Mouse (Mus musculus) liver, embryonic 14.5 days (tissue): Measurements from ENCODE around the gene Chst15.

Source experiments
- CTCF ChIP-seq: IDR thresholded peaks from 2 replicates; pipeline ENCODE4 v1.5.1; 2016; ENCODE audit warnings: antibody characterized with exemption, low read depth, control low read depth
- EP300 ChIP-seq: IDR thresholded peaks from 2 replicates; pipeline ENCODE4 v1.6.1; 2016; ENCODE audit warnings: antibody characterized with exemption, low read depth

DNA sequence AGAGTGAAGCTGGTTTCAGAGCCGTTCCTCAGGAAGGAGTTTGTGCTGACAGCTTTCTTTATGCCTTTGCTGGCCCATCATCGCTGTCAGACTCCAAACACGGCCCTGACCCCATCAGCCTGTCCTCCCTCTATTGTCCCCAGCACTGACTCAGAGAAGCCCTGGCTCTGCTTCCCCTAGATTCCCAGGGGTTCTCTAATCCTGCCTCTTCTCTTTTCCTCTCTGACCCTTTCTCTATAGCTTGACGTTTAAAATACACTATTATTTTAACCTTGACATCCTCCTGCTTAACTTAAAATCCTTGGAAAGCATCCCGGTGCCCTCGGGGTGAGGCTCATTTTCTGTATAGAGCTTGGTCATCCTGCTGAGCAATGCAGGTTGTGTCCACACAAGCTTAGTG lies 117.3 kb downstream of the Chst15 start:
- TF ChIP-seq CTCF (no peak), EP300 (no peak)
